Mouse (Mus musculus): ENCODE measurements around the gene Gm4141. TPM values are rescaled to one million over a fixed set of nuclear protein-coding genes. Genes with fewer than 3 reads are reported as not detected.
"Not testable (repeated sequence)": the region's sequence is repeated elsewhere in the genome, so short reads cannot be mapped to it uniquely, and the experiment has no call there.

The Gm4141 gene
- polyA plus RNA-seq (2014; fragmentation: Nextera tagmentation; extraction: Ambion mirVana), result not detected in 2 replicates

DNA sequence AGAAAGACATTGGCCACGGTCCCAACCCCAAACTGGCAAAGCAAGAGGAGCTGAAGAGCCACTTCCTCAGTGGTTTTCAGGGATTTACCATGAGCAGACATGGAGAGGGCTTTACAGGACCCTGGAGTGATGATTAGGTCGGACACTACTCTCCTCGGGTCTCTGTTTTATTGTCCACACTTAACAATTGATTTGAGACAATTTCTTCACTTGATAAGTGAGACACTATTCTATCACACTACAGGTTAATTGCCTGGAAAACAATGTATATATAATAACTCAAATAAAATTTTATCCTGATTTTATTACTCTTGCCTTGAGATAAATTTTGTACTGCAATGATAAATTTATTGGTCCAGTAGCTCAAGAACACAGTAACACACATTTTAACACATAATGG, at the start of gene Gm4141:
TSS of gene Gm4141 (minus strand) at position 101 of the 400 bp plus-strand sequence.
- DNase-seq (ENCODE audit: low spot score); H3K4me3 ChIP-seq (ENCODE audit: low read depth, low read length); H3K4me1 ChIP-seq (replicated peaks; ENCODE audit: control insufficient read depth, insufficient read depth, low read length); ATAC-seq (replicated peaks; ENCODE audit: low FRiP score); H3K4me2 ChIP-seq; H3K36me3 ChIP-seq (ENCODE audit: control insufficient read depth, insufficient read depth, low read length); H3K9me3 ChIP-seq (ENCODE audit: control insufficient read depth, low read length); H3K27ac ChIP-seq (ENCODE audit: low read depth, low read length); H3K9ac ChIP-seq (ENCODE audit: low read depth, low read length); H3K27me3 ChIP-seq (replicated peaks; ENCODE audit: control insufficient read depth, insufficient read depth, low read length): not testable (repeated sequence)
- WGBS, result no CpG with 5 or more reads among the region's 3 CpGs

DNA sequence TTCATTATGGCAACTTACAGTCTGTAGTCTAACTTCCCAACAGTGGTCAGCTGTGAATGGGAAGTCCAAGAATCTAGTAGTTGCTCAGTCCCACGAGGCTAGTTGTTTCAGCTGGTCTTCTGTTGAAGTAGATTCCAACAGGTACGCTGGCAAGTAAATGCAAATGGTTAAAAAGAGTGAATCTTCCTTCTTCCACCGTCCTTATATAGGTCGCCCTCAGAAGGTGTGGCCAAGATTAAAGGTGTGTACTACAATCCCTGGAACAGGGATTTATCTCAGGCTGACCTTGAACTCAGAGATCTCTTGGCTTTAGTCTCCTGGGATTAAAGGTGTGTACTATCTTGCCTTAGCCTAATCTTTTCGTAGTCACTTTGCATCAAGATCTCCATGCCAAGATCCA, 22.9 kb upstream of the Gm4141 start, which contains the start of gene Gm4513:
TSS of gene Gm4513 (minus strand) at position 101 of the 400 bp plus-strand sequence.
- H3K4me3 ChIP-seq (ENCODE audit: low read depth, low read length); H3K9ac ChIP-seq (ENCODE audit: low read depth, low read length); ATAC-seq (replicated peaks; ENCODE audit: low FRiP score); H3K27me3 ChIP-seq (replicated peaks; ENCODE audit: control insufficient read depth, insufficient read depth, low read length); H3K4me1 ChIP-seq (replicated peaks; ENCODE audit: control insufficient read depth, insufficient read depth, low read length); DNase-seq (ENCODE audit: low spot score); H3K4me2 ChIP-seq; H3K36me3 ChIP-seq (ENCODE audit: control insufficient read depth, insufficient read depth, low read length); H3K9me3 ChIP-seq (ENCODE audit: control insufficient read depth, low read length); H3K27ac ChIP-seq (ENCODE audit: low read depth, low read length): not testable (repeated sequence)
- WGBS, result 71% methylated on average over 3 of the region's 5 CpGs

DNA sequence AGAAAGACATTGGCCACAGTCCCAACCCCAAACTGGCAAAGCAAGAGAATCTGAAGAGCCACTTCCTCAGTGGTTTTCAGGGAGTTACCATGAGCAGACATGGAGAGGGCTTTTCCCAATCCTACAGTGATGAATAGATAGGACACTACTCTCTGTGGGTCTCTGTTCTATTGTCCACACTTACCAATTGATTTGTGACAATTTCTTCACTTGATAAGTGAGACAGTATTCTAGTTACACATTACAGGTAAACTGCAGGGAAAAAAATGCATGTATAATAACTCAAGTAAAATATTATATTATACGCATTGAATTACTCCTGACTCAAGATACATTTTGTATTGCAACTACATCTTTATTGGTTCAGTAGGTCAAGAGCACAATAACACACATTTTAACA, 30.4 kb downstream of the Gm4141 start, which contains the start of gene Gm5726:
TSS of gene Gm5726 (minus strand) at position 101 of the 400 bp plus-strand sequence.
- H3K4me1 ChIP-seq (replicated peaks; ENCODE audit: control insufficient read depth, insufficient read depth, low read length); H3K9ac ChIP-seq (ENCODE audit: low read depth, low read length); H3K27me3 ChIP-seq (replicated peaks; ENCODE audit: control insufficient read depth, insufficient read depth, low read length); H3K9me3 ChIP-seq (ENCODE audit: control insufficient read depth, low read length); H3K36me3 ChIP-seq (ENCODE audit: control insufficient read depth, insufficient read depth, low read length); ATAC-seq (replicated peaks; ENCODE audit: low FRiP score); H3K4me2 ChIP-seq; H3K4me3 ChIP-seq (ENCODE audit: low read depth, low read length); DNase-seq (ENCODE audit: low spot score); H3K27ac ChIP-seq (ENCODE audit: low read depth, low read length): not testable (repeated sequence)
- no CpG with 5 or more reads among the region's 1 CpGs for WGBS

DNA sequence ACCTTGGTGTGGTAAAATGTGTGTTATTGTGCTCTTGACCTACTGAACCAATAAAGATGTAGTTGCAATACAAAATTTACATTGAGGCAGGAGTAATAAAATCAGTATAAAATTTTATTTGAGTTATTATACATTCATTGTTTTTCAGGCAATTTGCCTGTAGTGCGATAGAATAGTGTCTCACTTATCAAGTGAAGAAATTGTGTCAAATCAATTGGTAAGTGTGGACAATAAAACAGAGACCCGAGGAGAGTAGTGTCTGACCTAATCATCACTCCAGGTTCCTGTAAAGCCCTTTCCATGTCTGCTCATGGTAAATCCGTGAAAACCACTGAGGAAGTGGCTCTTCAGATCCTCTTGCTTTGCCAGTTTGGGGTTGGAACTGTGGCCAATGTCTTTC, 42.5 kb downstream of the Gm4141 start, which contains the start of gene Vmn1r104:
TSS of gene Vmn1r104 (plus strand) at position 301 of the 400 bp plus-strand sequence.
- no CpG with 5 or more reads among the region's 3 CpGs for WGBS
- not testable (repeated sequence) for H3K9ac ChIP-seq (ENCODE audit: low read depth, low read length); H3K4me3 ChIP-seq (ENCODE audit: low read depth, low read length); ATAC-seq (replicated peaks; ENCODE audit: low FRiP score); H3K4me2 ChIP-seq; H3K36me3 ChIP-seq (ENCODE audit: control insufficient read depth, insufficient read depth, low read length); H3K27ac ChIP-seq (ENCODE audit: low read depth, low read length); H3K4me1 ChIP-seq (replicated peaks; ENCODE audit: control insufficient read depth, insufficient read depth, low read length); H3K9me3 ChIP-seq (ENCODE audit: control insufficient read depth, low read length); H3K27me3 ChIP-seq (replicated peaks; ENCODE audit: control insufficient read depth, insufficient read depth, low read length); DNase-seq (ENCODE audit: low spot score)

Other genes with a start within 250 kb of the Gm4141 start
- not detected in 2 replicates for gene Gm4133, start 242.2 kb downstream of the Gm4141 start, polyA plus RNA-seq (2014; fragmentation: Nextera tagmentation; extraction: Ambion mirVana)
- gene Gm5728, start 200.8 kb downstream of the Gm4141 start, polyA plus RNA-seq (2014; fragmentation: Nextera tagmentation; extraction: Ambion mirVana), result not detected in 2 replicates
- gene Vmn1r100, start 158.3 kb downstream of the Gm4141 start, polyA plus RNA-seq (2014; fragmentation: Nextera tagmentation; extraction: Ambion mirVana), result not detected in 2 replicates
- gene Vmn1r101, start 133.6 kb downstream of the Gm4141 start, polyA plus RNA-seq (2014; fragmentation: Nextera tagmentation; extraction: Ambion mirVana), result not detected in 2 replicates
- not detected in 2 replicates for gene Gm10670, start 101.3 kb downstream of the Gm4141 start, polyA plus RNA-seq (2014; fragmentation: Nextera tagmentation; extraction: Ambion mirVana)
- not detected in 2 replicates for gene Vmn1r103, start 65.7 kb downstream of the Gm4141 start, polyA plus RNA-seq (2014; fragmentation: Nextera tagmentation; extraction: Ambion mirVana)
- gene Vmn1r104, start 42.4 kb downstream of the Gm4141 start, polyA plus RNA-seq (2014; fragmentation: Nextera tagmentation; extraction: Ambion mirVana), result not detected in 2 replicates
- not detected in 2 replicates for gene Gm5726, start 30.5 kb downstream of the Gm4141 start, polyA plus RNA-seq (2014; fragmentation: Nextera tagmentation; extraction: Ambion mirVana)
- gene Gm4513, start 22.8 kb upstream of the Gm4141 start, polyA plus RNA-seq (2014; fragmentation: Nextera tagmentation; extraction: Ambion mirVana), result not detected in 2 replicates
- not detected in 2 replicates for gene Vmn1r107, start 92.7 kb upstream of the Gm4141 start, polyA plus RNA-seq (2014; fragmentation: Nextera tagmentation; extraction: Ambion mirVana)
- gene Vmn1r111, start 127.0 kb upstream of the Gm4141 start, polyA plus RNA-seq (2014; fragmentation: Nextera tagmentation; extraction: Ambion mirVana), result not detected in 2 replicates
- gene Gm10668, start 154.4 kb upstream of the Gm4141 start, polyA plus RNA-seq (2014; fragmentation: Nextera tagmentation; extraction: Ambion mirVana), result not detected in 2 replicates
- not detected in 2 replicates for gene Vmn1r112, start 194.9 kb upstream of the Gm4141 start, polyA plus RNA-seq (2014; fragmentation: Nextera tagmentation; extraction: Ambion mirVana)
- gene Vmn1r113, start 211.0 kb upstream of the Gm4141 start, polyA plus RNA-seq (2014; fragmentation: Nextera tagmentation; extraction: Ambion mirVana), result not detected in 2 replicates
- not detected in 2 replicates for gene Vmn1r114, start 235.9 kb upstream of the Gm4141 start, polyA plus RNA-seq (2014; fragmentation: Nextera tagmentation; extraction: Ambion mirVana)

Data from liver, embryonic 11.5 days (tissue).